Mouse (Mus musculus): ENCODE measurements around the gene Hes3.

Hes3 gene

GRCm38 (mm10) chr4:152304685-152305084 is 13.2 kb upstream of the Hes3 start:
- no peak for DNase-seq

DNA sequence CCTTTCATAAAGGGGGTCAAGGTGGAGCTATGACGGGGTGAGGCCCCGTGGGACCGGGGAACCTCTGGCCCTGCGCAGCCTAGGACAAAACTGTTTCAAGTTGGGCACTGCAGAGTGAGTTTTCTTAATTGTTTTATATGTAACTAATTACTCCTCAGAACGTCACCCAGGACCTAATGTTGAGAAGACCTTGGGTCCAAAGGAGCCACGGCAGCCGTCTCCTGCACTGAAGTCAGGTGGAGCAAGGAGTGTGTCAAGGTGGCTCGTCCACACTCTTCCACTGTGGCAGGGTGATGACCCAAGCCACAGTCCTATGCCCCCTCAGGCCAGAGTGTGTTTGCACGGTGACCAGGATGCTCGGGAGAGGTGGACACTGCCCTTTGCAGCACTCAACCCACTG is 11.7 kb upstream of the Hes3 start:
- DNase-seq, result no peak

DNA sequence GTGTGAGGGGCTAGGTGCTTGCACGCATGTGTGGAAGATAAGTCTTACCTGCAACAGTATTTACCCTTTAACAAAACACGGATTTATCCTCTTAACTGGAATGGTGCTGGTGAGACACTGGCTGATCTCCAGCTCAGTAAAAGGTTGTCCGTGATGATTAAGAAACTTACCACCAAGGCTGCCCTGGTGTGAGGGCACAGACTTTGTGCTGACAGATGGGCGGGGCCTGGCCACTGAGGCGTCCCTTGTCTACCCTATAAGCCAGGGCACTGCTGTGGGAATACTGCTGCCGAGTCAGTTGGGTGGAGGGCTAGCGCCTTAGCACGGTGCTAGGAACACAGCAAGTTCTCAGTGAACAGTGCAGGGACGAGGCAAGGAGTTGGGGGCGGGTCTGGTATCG is 10.6 kb upstream of the Hes3 start:
- no peak for DNase-seq

GRCm38 (mm10) chr4:152300375-152300774 is 8.9 kb upstream of the Hes3 start:
- DNase-seq, result no peak

- DNase-seq, result no peak
These were observed 7.4 kb upstream of the Hes3 start for GRCm38 (mm10) chr4:152298836-152299235.

DNA sequence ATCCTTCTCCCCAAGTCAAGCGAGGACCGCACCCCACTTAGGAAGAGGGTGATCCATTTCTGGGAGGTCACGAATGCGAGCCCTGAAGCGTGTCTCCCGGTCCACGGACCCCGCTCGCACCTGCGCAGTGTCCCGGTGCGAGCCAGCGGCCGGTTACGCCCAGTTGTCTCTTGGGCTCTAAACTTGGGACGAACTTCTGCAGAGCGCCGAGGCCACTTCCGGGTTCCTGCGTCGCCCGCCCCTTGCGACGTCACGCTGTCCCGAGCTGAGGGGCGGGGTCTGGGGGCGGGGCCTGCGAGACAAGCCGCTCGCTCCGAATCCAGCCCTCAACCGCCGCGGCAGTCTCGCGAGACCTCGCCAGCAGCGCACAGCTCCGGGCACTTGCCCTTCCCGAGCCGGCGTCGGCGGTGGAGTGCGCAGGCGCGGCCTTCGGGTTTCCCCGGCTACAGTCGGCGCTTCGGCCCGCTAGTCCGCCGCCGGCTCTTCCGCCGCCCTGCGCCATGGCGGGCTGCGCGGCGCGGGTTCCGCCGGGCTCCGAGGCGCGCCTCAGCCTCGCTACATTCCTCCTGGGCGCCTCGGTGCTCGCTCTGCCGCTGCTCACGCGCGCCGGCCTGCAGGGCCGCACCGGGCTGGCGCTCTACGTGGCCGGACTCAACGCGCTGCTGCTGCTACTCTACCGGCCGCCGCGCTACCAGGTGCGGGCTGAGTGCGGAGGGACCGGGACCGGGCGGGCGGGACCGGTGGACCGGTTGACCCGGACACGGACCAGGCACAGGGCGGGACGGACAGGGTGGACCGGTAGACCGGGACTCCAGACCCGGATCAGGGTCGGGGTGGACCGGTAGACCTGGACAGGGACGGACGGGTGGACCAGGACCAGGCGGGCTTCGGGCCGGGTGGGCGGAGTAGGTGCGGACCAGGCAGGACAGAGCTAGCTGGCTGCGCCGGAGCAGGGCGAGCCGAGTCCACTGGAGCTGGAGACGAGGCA is 5.7 kb upstream of the Hes3 start, which contains the start of gene Icmt:
TSS of gene Icmt (plus strand) at position 354 of the 988 bp plus-strand sequence.
- peak; percentile 100 for DNase-seq

DNA sequence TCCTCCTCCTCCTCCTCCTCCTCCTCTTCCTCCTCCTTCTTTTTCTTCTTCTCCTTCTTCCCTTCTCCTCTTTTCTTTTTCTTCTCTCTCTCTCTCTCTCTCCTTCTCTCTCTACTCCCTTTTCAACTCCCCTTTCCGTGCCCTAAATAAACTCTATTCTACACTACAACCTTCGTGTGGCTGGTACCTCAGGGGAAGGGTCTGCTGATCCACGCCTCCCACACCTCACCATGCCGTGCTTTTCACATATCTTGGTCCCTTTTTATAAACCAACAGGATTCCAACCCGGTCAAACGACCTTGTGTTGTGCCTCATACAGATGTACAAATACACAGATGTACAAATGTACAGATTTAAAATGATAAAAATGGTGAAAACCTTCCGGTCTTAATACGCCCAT is 4.9 kb upstream of the Hes3 start:
- no peak for DNase-seq

- no peak for DNase-seq
These were observed 4.5 kb upstream of the Hes3 start for GRCm38 (mm10) chr4:152295916-152296315.

DNA sequence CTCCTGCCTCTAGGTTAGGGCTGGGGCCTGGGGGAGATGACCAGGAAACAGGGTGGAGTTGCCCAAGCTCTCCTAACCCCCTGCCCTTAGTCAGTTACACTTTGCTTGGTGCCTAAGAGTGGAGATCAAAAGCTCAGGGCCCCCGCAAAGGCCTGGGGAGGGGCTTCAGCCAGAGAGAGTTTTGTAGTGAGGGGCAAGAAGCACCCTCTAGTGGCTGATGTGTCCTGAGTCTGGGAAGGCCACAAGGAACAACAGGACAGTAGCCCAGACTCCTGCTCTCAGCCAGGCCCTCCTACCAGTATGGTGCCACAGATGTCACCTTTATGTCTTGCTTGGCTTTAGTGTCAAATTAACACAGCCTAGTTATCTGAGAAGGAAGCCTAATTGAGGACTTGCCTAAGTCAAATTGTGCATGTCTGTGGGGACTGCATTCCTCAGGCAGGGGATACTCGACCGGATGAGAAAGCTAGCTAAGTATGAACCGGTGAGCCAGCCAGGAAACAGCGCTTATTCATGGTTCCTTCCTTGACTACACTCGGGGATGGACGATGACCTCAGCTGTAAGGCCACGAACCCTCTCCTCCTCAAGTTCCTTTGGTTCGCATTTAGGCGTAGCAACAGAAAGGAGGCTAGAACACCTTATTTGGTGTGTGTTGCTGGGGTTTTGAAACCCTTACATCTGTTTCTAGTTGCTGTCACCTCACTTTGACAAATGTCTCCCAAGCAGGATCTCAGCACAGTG is 2.9 kb upstream of the Hes3 start:
- no peak for DNase-seq

- no peak for DNase-seq
These were observed 772 bp upstream of the Hes3 start for GRCm38 (mm10) chr4:152292102-152292765.

DNA sequence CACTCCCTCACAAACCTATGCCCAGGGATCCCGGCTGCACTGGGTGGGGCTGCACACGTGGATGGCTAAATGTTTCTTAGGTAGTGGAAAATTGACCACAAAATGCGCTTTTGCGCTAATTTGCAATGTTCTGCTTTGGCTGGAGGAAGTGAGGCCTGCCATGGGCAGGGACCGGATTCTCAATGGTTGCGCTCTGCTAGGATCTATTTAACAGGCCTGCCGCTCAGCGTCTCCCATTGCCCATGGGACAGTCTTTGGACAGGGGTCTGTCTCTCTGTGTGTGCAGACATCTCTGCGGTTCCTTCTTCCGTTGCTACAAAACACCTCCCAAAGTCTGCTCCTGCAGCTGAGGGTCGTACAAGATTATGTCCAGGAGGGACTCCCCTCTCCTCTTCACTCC is 471 bp downstream of the Hes3 start:
- DNase-seq, result no peak

DNA sequence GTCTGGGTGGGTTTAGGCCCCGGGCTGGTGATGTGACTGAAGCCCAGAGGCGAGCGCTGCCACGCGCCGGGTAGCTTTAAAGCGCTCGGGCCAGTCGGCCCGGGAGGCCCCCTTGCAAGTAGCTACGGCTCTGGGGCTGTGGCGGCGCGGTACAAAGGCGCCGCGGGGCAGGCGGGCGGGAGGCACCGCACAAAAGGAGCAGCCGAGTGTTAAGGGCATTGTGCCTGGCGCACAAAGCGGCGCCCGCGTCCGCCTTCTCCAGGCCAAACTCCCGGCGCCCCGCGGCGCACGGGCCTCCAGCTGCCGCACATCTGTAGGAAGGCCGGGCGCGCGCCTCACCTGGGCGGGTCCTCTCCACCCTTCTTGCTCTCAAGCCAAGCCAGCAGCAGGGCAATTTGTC is 1.1 kb downstream of the Hes3 start:
- DNase-seq, result no peak

DNA sequence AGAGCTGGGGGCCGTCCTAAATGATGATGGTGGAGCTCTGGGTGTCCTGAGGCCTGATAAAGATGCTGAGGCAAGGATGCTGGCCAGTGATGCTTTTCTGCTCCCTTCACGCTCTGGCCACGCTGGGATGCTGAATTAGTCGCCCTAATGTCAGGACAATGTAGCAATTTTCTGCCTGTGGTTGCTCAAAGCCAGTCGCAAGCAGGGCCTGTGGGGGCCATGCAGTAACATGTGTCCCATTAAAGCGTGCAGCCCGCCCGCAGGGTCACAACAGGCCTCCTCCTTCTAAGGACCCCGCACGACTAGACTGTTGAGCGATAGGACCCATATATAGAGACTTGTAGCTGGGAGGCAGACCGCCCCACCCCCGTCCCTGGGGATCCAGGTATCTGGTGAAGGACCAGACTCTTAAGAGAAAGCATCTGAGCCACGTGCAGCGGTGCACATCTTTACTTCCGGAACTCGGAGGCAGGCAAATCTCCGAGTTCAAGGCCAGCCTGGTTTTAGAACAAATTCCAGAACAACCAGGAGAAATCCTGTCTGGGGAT is 3.0 kb downstream of the Hes3 start:
- no peak for DNase-seq

GRCm38 (mm10) chr4:152287317-152288120 is 3.9 kb downstream of the Hes3 start:
- no peak for DNase-seq

DNA sequence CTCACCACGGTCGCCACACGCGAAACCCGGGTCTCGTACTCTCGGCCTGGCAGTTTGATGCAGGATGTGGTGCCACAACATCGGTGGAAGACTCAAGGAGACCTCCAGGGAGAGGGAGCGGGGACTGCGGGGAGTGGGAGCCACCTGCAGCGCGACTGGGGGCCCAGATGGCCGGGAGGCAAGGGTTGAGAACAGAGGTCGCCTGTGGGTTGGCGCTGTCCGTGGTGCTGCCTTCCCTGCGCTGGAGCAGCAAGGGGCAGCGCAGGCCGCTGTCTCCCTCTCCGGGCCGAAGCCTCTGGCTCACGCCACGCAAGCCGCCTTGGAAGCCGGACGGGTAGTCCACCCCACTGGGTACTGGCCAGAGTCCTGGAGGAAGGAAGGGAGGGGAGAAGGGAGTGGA is 4.6 kb downstream of the Hes3 start:
- DNase-seq, result peak; percentile 59

- no peak for DNase-seq
These were observed 5.3 kb downstream of the Hes3 start for GRCm38 (mm10) chr4:152286183-152286582.

DNA sequence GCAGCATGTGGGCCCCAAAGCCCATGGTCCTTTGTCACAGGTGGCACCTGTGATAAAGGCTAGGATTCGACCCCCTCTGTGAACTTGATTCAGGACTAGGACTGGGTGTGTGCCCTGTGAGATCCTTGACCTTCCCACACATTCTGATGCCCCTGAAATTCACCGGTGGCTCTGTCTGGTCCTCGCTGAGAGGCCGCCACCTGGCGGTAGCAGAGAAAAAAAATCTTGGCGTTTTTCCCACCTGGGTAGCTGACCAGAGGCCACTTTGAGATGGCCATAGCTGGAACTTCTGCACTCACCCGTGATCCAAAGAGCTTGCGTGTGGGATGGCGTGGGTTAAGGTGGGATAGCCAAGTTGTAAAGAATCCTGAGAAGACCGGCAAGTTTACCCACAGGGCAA is 6.0 kb downstream of the Hes3 start:
- DNase-seq, result no peak

DNA sequence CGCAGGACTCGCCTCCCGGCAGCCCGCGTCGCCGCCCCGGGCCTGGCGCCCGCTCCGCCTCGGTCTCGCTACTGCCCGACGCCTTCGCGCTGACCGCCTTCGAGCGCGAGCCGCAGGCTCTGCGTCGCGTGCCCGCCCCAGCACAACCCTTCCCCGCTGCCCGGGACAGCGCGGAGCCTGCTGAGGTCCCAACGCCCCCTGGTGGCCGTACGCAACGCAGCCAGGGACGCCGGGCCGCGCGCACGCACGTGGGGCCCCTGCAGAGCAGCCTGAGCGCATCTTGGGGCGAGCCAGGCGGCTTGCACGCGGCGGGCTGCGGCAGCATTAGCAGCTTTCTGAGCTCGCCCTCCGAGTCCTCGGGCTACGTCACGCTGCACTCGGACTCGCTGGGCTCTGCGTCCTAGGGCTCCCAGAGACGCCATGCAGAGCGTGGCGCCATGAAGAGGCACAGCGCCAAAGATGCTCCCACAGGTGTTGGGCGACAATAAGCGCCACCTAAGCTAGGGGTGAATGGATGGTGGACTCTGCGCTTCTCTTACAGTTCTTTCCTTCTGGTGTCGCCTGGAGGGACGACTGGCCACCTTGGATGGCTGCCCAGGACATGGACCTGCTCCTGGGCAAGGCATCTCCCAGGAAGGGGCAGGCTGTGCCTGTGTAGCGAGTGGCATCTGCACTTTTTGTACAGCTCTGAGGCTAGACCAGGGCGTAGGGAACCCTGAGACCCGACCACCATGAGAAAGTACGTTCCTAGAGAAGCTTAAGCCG is 8.1 kb downstream of the Hes3 start:
- peak; percentile 86 for DNase-seq

DNA sequence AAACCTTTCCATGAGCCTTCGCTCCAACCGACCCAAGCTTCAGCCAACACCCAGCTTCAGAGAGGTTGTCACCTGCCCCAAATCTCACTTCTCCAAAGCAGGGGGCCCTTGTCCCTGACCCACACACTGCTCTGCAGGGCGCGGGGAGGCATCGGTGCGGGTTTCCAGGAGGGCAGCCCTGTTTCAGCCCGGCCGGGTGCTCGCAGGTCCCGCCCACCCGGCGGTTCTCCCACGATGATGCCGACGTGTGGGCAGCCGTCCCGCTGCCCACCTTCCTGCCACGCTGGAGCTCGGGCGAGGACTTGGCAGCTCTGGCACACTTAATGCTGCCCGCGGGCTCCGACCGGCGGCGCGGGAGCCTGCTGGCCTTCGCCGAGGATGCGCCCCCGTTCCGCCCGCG is 8.7 kb downstream of the Hes3 start:
- no peak for DNase-seq

DNA sequence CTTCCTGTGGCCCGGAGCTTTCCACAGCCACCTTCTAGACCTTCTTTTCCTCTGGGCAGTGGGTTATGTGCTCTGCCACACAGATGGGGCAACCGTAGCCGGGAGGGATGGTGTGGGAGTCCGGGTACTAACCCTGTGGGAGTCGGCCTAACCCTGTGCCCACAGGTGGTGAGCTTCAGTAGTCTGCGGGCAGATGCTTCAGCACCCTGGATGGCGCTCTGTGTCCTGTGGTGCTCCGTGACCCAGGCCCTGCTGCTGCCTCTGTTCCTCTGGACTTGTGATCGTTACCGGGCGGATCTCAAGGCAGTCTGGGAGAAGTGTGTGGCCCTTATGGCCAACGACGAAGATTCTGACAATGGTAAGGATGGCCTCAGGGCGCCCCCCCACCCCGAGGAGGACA is 9.9 kb downstream of the Hes3 start:
- DNase-seq, result no peak

DNA sequence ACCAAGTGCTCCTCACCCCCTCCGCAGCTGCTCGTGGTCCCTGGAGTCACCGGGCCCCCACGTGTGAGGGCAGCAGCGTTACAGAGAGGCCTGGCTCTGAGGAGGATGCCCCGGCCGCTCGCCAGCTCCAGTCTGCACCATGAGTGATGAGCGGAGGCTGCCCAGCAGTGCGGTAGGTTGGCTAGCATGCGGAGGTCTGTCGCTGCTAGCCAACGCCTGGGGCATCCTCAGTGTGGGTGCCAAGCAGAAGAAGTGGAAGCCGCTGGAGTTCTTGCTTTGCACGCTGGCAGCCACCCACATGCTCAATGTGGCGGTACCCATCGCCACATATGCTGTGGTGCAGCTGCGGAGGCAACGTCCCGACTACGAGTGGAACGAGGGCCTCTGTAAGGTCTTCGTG is 12.5 kb downstream of the Hes3 start:
- no peak for DNase-seq

GRCm38 (mm10) chr4:152277916-152278315 is 13.5 kb downstream of the Hes3 start:
- DNase-seq, result no peak

Data from right cerebral cortex, postnatal 14 days (tissue).